Mouse (Mus musculus) B cell, adult 62 days (primary cell): ENCODE measurements around the gene Olfr1286. TPM values are rescaled to one million over a fixed set of nuclear protein-coding genes. Genes with fewer than 3 reads are reported as not detected.

Source experiments
- total RNA-seq: library from RNA; stranded (reverse); gene quantifications from 4 replicates; pipeline ENCODE4 v1.2.4, GENCODE M21; 2023

Gene Olfr1286
- not detected in 4 replicates for total RNA-seq

GRCm38 (mm10) chr2:111422931-111423330 lies at the start of gene Olfr1286:
Olfr1286 (minus strand) TSS chr2:111423115.

DNA sequence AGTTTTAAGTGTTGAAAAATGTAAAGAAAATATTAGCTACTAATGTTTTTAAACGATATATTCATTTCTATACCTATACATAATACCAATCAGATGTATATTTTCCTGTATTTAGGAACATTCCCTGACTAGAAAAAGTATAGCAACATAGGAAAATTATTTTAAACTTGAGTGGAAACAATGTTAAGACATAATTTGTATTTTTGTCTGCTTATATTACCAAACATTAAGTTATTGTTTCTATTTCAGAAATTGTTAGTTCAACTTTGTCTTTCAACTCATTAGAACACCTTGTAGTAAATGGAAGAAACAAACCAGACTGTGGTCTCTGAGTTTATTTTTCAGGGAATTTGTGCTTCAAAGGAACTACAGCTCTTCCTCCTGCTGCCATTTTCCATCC lies 25.9 kb upstream of the Olfr1286 start, which contains the start of gene Olfr1287:
Gene Olfr1287 (plus strand): TSS at position 301 of the 400 bp plus-strand sequence.

GRCm38 (mm10) chr2:111375222-111375621 lies 47.7 kb downstream of the Olfr1286 start, which contains the start of gene Olfr1284:
Olfr1284 (plus strand) TSS chr2:111375522.

Other genes with a start within 250 kb of the Olfr1286 start
- not detected in 4 replicates for gene 4930430A15Rik, start 193.5 kb downstream of the Olfr1286 start, total RNA-seq
- not detected in 4 replicates for gene Olfr1275, start 187.8 kb downstream of the Olfr1286 start, total RNA-seq
- not detected in 4 replicates for gene Olfr1276, start 168.6 kb downstream of the Olfr1286 start, total RNA-seq
- gene Olfr1277, start 149.0 kb downstream of the Olfr1286 start, total RNA-seq, result not detected in 4 replicates
- not detected in 4 replicates for gene Olfr1278, start 133.0 kb downstream of the Olfr1286 start, total RNA-seq
- gene Olfr1279, start 122.5 kb downstream of the Olfr1286 start, total RNA-seq, result not detected in 4 replicates
- gene Olfr1280, start 109.1 kb downstream of the Olfr1286 start, total RNA-seq, result not detected in 4 replicates
- gene Olfr1281, start 96.6 kb downstream of the Olfr1286 start, total RNA-seq, result not detected in 4 replicates
- not detected in 4 replicates for gene Olfr1282, start 87.0 kb downstream of the Olfr1286 start, total RNA-seq
- gene Olfr1283, start 56.3 kb downstream of the Olfr1286 start, total RNA-seq, result not detected in 4 replicates
- gene Olfr1284, start 47.6 kb downstream of the Olfr1286 start, total RNA-seq, result not detected in 4 replicates
- gene Olfr1287, start 26.0 kb upstream of the Olfr1286 start, total RNA-seq, result not detected in 4 replicates
- gene Olfr1288, start 51.0 kb upstream of the Olfr1286 start, total RNA-seq, result not detected in 4 replicates
- gene Olfr1289, start 57.7 kb upstream of the Olfr1286 start, total RNA-seq, result not detected in 4 replicates
- not detected in 4 replicates for gene Olfr1290, start 70.7 kb upstream of the Olfr1286 start, total RNA-seq
- gene Olfr1291-ps1, start 74.1 kb upstream of the Olfr1286 start, total RNA-seq, result not detected in 4 replicates
- not detected in 4 replicates for gene Olfr1293-ps, start 102.1 kb upstream of the Olfr1286 start, total RNA-seq
- not detected in 4 replicates for gene Olfr1294, start 117.2 kb upstream of the Olfr1286 start, total RNA-seq
- not detected in 4 replicates for gene Olfr1295, start 146.6 kb upstream of the Olfr1286 start, total RNA-seq
- not detected in 4 replicates for gene Olfr1297, start 203.4 kb upstream of the Olfr1286 start, total RNA-seq
- not detected in 4 replicates for gene Olfr1298, start 226.1 kb upstream of the Olfr1286 start, total RNA-seq
- gene Olfr1299, start 238.3 kb upstream of the Olfr1286 start, total RNA-seq, result not detected in 4 replicates